Mouse (Mus musculus) activated CD4-positive, CD25-positive, alpha-beta regulatory T cell, adult 4 months (primary cell): ENCODE measurements around the gene Shb. TPM values are rescaled to one million over a fixed set of nuclear protein-coding genes. Genes with fewer than 3 reads are reported as not detected.

ENCODE experiments used
- ATAC-seq: one replicate; pipeline ENCODE4 v1.8.0; 2017
- polyA plus RNA-seq, 2 experiments: library from polyadenylated mRNA; unstranded; fragments of 100-300 nt; shearing (Covaris generic); gene quantifications; one replicate each; pipeline ENCODE4 v1.2.1; 2017

Shb gene
- polyA plus RNA-seq, 2 experiments from 2014 or later, result not detected

- no peak for ATAC-seq
Measured at GRCm38 (mm10) chr4:45480595-45480994, 51.7 kb downstream of the Shb start.

- no peak for ATAC-seq
Measured at GRCm38 (mm10) chr4:45479433-45479832, 52.8 kb downstream of the Shb start.

GRCm38 (mm10) chr4:45478178-45478577 is 54.1 kb downstream of the Shb start:
- ATAC-seq, result no peak

- ATAC-seq, result no peak
Measured at GRCm38 (mm10) chr4:45477047-45477446, 55.2 kb downstream of the Shb start.

GRCm38 (mm10) chr4:45474832-45475231 is 57.4 kb downstream of the Shb start:
- ATAC-seq, result no peak

GRCm38 (mm10) chr4:45474131-45474530 is 58.1 kb downstream of the Shb start:
- no peak for ATAC-seq

GRCm38 (mm10) chr4:45473129-45473528 is 59.1 kb downstream of the Shb start:
- ATAC-seq, result no peak

- ATAC-seq, result no peak
Measured at GRCm38 (mm10) chr4:45472706-45473105, 59.6 kb downstream of the Shb start.

GRCm38 (mm10) chr4:45471654-45472556 is 60.4 kb downstream of the Shb start:
- no peak for ATAC-seq

GRCm38 (mm10) chr4:45469057-45469456 is 63.2 kb downstream of the Shb start:
- no peak for ATAC-seq

- ATAC-seq, result no peak
Measured at GRCm38 (mm10) chr4:45468507-45468906, 63.8 kb downstream of the Shb start.

GRCm38 (mm10) chr4:45467115-45467912 is 65.0 kb downstream of the Shb start:
- ATAC-seq, result no peak

GRCm38 (mm10) chr4:45464941-45465340 is 67.3 kb downstream of the Shb start:
- no peak for ATAC-seq

GRCm38 (mm10) chr4:45464528-45464927 is 67.7 kb downstream of the Shb start:
- no peak for ATAC-seq

GRCm38 (mm10) chr4:45464123-45464522 is 68.1 kb downstream of the Shb start:
- no peak for ATAC-seq

GRCm38 (mm10) chr4:45462628-45463027 is 69.6 kb downstream of the Shb start:
- no peak for ATAC-seq

GRCm38 (mm10) chr4:45461661-45462060 is 70.6 kb downstream of the Shb start:
- ATAC-seq, result no peak

- no peak for ATAC-seq
Measured at GRCm38 (mm10) chr4:45459375-45459774, 72.9 kb downstream of the Shb start.

GRCm38 (mm10) chr4:45457543-45457942 is 74.7 kb downstream of the Shb start:
- ATAC-seq, result no peak

GRCm38 (mm10) chr4:45455001-45455400 is 77.3 kb downstream of the Shb start:
- no peak for ATAC-seq

GRCm38 (mm10) chr4:45453271-45453851 is 78.9 kb downstream of the Shb start:
- ATAC-seq, result no peak

GRCm38 (mm10) chr4:45452569-45453111 is 79.6 kb downstream of the Shb start:
- ATAC-seq, result no peak

- no peak for ATAC-seq
Measured at GRCm38 (mm10) chr4:45449012-45449411, 83.3 kb downstream of the Shb start.
